Mouse (Mus musculus): ENCODE results near the gene Nim1k. TPM values are rescaled to one million over a fixed set of nuclear protein-coding genes. Genes with fewer than 3 reads are reported as not detected.

The Nim1k gene
- polyA plus RNA-seq, 1 experiment from 2014 or later: 1.7 TPM

DNA sequence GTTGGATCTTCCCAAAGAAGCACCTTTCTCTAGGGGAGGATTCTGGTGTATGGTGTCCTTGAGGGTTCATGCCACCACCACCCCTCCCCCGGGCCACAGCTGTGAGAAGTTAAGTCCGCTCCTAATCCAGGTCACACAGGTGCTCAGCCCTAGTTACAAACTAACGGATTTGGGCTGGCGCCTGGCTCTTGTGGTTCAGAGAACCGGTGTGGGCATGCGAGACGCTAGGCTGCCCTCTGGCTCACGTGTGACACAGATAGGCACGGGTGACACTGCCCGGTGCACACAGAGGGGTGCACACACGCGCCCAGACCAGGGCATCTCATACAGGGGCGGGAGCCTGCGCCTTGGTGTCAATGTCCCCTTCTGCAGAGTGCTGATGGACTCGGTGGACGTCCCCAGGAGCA lies 538 bp downstream of the Nim1k start:
- ATAC-seq (ENCODE audit: insufficient number of reproducible peaks, low FRiP score, low TSS enrichment, low read depth): peak; percentile 52; the same call in 1 of the 2 replicates
- Histone ChIP-seq H3K9ac (no peak overlapping the region; the same call in 1 of the 2 replicates), H3K4me3 (replicated peaks) (peak overlapping the region; percentile 54)

DNA sequence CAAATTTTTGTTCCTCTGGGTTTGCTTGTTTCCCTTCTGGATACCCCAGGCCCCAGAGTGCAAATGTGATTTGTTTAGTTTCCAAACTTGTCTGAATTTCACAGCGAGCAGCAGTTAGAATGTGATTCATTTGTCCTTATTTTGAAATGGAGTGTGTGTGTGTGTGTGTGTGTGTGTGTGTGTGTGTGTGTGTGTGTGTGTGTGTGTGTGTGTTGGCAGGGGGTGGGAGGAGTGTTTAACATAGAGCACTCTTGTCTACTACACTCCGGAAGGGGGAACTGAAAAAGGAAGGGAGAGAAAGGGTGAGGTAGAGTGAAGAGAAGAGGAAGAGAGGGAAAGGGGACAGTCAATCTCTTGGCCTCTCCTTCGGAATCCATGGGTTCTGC lies 1.1 kb downstream of the Nim1k start:
- Histone ChIP-seq H3K9me3 (replicated peaks) (no peaks in the 10 kb centered on the region), H3K4me2 (replicated peaks) (peak overlapping the region; percentile 80), H3K27ac (replicated peaks) (no peak overlapping the region), H3K27me3 (no peaks in the 10 kb centered on the region), H3K36me3 (no peaks in the 10 kb centered on the region; the same call in 1 of the 2 replicates), H3K4me3 (replicated peaks) (peak overlapping the region; percentile 54; the same call in 1 of the 2 replicates), H3K9ac (no peak overlapping the region), H3K4me1 (peaks cover 19% of the 10 kb centered on the region)
- no peak for ATAC-seq (ENCODE audit: insufficient number of reproducible peaks, low FRiP score, low TSS enrichment, low read depth)
- 26% methylated on average over 3 of the region's 3 CpGs for WGBS

More for the DNA sequence above, 538 bp downstream of the Nim1k start:
- H3K9me3 ChIP-seq (replicated peaks): no peaks in the 10 kb centered on the region
- peak overlapping the region; percentile 80 for H3K4me2 ChIP-seq (replicated peaks)
- no peaks in the 10 kb centered on the region for H3K27me3 ChIP-seq
- WGBS: 1% methylated on average over 16 of the region's 16 CpGs
- H3K36me3 ChIP-seq: no peaks in the 10 kb centered on the region; the same call in 1 of the 2 replicates
- peaks cover 19% of the 10 kb centered on the region for H3K4me1 ChIP-seq
- H3K27ac ChIP-seq (replicated peaks): no peak overlapping the region

DNA sequence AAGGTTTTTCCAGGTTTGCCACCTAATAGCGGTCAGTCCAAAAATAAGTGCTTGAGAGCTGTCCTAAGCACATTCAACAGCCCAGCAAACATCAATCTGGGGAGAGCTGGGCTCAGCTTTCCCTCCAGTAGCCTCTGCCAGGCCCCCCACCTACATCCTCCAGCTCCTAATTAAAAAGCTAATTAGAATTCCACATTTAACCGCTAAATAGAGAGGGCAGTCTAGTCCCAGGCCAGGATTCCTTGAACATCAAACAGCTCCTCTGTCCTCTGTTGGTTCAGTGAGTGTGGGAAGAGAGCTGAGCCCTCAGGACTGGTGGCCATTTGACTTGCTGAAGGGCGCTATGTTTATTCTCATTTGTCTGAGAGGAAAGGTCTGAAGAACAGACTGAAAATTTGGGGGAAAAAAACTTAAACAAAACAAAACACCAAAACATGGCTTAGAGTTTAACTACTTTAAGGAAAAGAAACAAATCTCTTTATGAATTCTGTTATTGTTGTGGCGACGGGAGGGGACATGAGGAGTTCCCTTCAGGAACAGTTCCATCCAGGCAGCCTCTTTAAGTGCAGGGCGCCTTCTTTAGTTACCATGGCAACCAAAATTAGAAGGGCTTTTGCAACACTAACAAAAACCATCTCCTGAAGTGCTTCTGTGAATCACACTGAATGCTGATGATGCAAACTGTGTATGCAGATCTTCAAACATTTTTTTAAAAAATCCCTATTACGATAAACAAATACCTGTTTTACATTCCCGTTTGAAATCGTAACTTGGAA lies 1.6 kb downstream of the Nim1k start:
- Histone ChIP-seq H3K36me3 (no peaks in the 10 kb centered on the region; the same call in 1 of the 2 replicates), H3K27ac (replicated peaks) (no peak overlapping the region), H3K9ac (no peak overlapping the region), H3K9me3 (replicated peaks) (no peaks in the 10 kb centered on the region), H3K4me1 (peaks cover 19% of the 10 kb centered on the region), H3K4me2 (replicated peaks) (peak overlapping the region; percentile 80; the same call in 1 of the 2 replicates), H3K4me3 (replicated peaks) (no peak overlapping the region), H3K27me3 (no peaks in the 10 kb centered on the region)
- 51% methylated on average over 9 of the region's 9 CpGs for WGBS
- ATAC-seq (ENCODE audit: insufficient number of reproducible peaks, low FRiP score, low TSS enrichment, low read depth): no peak

DNA sequence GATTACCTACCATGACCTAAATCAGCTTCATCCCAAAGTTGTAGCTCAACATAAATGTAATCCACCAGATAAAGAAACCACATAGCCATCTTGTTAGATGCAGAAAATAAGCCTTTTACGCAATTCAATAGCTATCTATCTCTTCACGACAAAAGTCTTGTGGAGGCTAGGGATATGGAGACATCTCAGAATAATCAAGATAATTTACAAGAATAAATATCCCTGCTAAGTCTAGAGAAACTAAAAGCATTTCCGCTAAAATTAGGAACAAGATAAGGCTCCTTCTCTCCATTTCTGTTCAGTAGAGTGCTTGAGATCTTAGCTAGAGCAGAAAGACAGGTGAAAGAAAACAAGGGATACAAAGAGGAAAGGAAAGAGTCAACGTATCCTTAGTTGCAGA lies 8.8 kb downstream of the Nim1k start:
- no peak overlapping the region for H3K4me2 ChIP-seq (replicated peaks)
- WGBS: 86% methylated on average over 4 of the region's 4 CpGs
- H3K27me3 ChIP-seq: no peaks in the 10 kb centered on the region
- no peak overlapping the region for H3K9ac ChIP-seq
- H3K4me1 ChIP-seq: no peaks in the 10 kb centered on the region
- no peak for ATAC-seq (ENCODE audit: insufficient number of reproducible peaks, low FRiP score, low TSS enrichment, low read depth)
- no peaks in the 10 kb centered on the region for H3K9me3 ChIP-seq (replicated peaks)
- no peak overlapping the region for H3K27ac ChIP-seq (replicated peaks)
- H3K4me3 ChIP-seq (replicated peaks): no peak overlapping the region
- H3K36me3 ChIP-seq: no peaks in the 10 kb centered on the region

DNA sequence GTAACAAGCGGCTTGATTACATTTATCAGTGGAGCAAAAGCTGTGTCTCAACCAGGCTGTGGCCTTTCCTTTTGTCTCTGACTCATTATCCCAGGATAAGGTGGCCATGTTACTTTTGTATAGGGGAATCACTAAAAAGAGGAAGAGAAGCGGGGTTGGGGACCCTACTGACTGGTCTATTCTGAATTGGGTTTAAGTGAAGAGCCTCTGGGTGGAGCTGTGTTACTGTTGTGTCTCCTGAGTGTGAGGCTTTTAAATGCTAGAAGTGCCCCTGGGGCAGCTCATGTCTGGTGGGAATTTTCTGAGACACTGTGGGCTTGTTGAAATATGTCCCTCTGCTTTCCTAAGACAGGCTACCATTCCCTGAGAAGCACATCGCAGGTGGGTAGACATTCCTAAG lies 12.2 kb downstream of the Nim1k start:
- peaks cover 5% of the 10 kb centered on the region; the same call in 1 of the 2 replicates for H3K4me1 ChIP-seq
- no peak overlapping the region for H3K9ac ChIP-seq
- ATAC-seq (ENCODE audit: insufficient number of reproducible peaks, low FRiP score, low TSS enrichment, low read depth): no peak
- H3K9me3 ChIP-seq (replicated peaks): no peaks in the 10 kb centered on the region
- no peaks in the 10 kb centered on the region for H3K36me3 ChIP-seq
- H3K4me2 ChIP-seq (replicated peaks): no peak overlapping the region
- 71% methylated on average over 3 of the region's 3 CpGs for WGBS
- H3K4me3 ChIP-seq (replicated peaks): no peak overlapping the region
- no peak overlapping the region for H3K27ac ChIP-seq (replicated peaks)
- no peaks in the 10 kb centered on the region for H3K27me3 ChIP-seq

DNA sequence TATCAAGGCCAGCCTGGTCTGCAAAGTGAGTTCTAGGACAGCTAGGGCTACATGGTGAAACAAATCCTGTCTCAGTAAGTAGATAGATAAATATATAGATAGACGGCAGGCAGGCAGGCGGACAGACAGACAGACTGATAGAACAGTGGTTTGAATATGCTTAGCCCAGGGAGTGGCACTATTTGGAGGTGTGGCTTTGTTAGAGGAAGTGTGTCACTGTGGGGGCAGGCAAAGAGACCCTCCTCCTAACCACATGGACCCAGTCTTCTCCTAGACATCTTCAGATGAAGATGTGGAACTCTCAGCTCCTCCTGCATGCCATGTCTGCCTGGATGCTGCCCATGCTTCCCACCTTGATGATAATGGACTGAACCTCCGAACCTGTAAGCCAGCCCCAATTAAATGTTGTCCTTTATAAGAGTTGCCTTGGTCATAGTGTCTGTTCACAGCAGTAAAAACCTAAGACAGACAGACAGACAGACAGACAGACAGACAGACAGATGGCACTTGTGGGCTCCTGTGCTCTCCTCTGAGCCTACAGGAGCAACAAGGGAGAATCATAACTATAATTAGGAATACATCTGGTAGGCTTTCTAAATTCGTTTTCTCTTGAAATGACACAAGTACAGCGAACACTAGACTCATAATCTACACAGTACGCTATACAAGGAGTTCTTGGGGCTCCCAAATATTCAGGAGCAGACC lies 12.8 kb downstream of the Nim1k start:
- H3K36me3 ChIP-seq: no peaks in the 10 kb centered on the region
- H3K9ac ChIP-seq: no peak overlapping the region
- peaks cover 5% of the 10 kb centered on the region; the same call in 1 of the 2 replicates for H3K4me1 ChIP-seq
- H3K4me2 ChIP-seq (replicated peaks): no peak overlapping the region
- no peak overlapping the region for H3K27ac ChIP-seq (replicated peaks)
- no peak for ATAC-seq (ENCODE audit: insufficient number of reproducible peaks, low FRiP score, low TSS enrichment, low read depth)
- no peak overlapping the region for H3K4me3 ChIP-seq (replicated peaks)
- H3K27me3 ChIP-seq: no peaks in the 10 kb centered on the region
- WGBS: 85% methylated on average over 6 of the region's 6 CpGs
- H3K9me3 ChIP-seq (replicated peaks): no peaks in the 10 kb centered on the region

DNA sequence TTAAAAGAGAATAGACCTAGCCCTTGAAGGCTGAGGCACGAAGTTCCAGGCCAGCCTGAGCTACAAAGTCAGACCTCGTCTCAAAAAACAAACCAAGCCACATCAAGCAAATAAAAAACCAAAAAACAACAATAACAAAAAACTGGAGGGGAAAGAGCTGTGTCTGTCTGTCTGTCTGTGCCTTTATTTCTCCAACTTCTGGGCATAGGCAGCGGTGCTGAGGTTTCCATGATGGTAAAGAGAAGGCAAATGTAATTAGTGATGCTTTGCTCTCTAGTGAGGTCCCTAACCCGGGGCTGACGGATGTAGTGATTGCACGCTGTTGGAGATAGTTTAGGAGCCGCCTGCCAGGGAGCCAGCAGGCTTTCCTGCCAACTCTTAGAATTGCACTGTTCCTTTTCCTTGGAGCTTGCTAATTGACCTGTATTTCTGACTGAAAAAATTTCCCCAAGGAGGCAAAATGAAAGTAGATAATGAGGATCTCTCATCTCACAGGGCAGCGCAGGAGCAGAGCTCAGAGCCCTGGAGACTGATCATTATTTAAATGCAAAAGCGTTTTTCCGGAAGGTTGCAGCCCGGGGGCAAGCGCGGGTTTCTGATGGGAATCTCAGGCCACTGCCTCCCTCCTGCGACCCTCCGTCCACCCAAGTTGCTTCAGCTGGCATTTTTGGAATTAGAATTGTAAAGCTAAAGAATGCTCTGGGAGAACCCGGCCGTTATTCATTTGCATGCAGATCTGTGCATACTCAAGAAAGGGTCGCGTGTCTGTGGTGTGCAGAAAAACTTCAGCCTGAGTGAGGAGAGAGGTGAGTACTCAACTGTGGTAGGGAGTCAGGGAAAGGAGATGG lies 14.1 kb downstream of the Nim1k start:
- Histone ChIP-seq H3K36me3 (no peaks in the 10 kb centered on the region), H3K27me3 (no peaks in the 10 kb centered on the region), H3K4me1 (peaks cover 5% of the 10 kb centered on the region; the same call in 1 of the 2 replicates), H3K9ac (no peak overlapping the region), H3K4me3 (replicated peaks) (peak overlapping the region; percentile 13), H3K9me3 (replicated peaks) (no peaks in the 10 kb centered on the region), H3K4me2 (replicated peaks) (peak overlapping the region; percentile 43), H3K27ac (replicated peaks) (no peak overlapping the region)
- WGBS: 5% methylated on average over 19 of the region's 19 CpGs
- ATAC-seq (ENCODE audit: insufficient number of reproducible peaks, low FRiP score, low TSS enrichment, low read depth): no peak

DNA sequence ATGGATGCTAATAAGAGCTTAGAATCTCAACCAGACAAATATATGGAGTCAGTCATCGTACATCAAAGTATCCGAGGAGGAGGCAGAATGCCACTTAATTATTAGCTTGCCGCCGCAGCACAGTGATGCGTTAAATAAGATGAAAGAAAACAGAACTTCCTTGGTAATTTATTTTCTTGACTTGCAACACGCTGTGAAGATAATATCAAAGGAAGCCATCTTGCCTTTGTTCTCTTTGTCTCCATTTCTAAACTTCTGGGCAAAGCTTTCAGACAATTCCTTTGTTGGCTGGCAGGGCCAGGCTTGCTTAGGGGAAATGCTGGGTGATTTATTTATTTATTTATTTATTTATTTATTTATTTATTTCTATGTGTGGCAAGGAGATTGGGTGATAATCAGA lies 24.2 kb downstream of the Nim1k start:
- H3K9me3 ChIP-seq (replicated peaks): no peaks in the 10 kb centered on the region
- H3K4me3 ChIP-seq (replicated peaks): no peak overlapping the region
- no peak overlapping the region for H3K4me2 ChIP-seq (replicated peaks)
- no peak overlapping the region for H3K27ac ChIP-seq (replicated peaks)
- H3K9ac ChIP-seq: no peak overlapping the region
- 51% methylated on average over 6 of the region's 6 CpGs for WGBS
- no peak for ATAC-seq (ENCODE audit: insufficient number of reproducible peaks, low FRiP score, low TSS enrichment, low read depth)
- no peaks in the 10 kb centered on the region for H3K36me3 ChIP-seq
- no peaks in the 10 kb centered on the region for H3K4me1 ChIP-seq
- H3K27me3 ChIP-seq: no peaks in the 10 kb centered on the region

DNA sequence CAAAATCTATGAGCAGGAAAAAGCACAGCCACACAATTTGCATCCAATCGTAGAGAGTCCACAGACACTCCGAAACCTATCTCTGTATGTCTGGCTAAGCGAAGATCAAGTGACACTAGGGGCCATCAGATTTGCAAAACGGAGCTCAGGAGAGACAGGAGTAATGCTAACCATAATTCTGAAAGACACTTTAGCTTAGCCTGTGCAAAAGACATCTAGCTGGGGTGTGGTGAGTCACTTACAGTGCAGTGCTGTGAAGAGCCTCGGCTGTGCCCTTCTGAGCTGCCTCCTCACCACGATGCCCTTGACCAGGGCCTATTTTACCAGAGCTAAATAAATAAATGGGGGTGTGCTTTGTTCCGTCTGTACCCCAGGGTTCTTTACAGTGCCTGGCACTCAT lies 26.3 kb downstream of the Nim1k start:
- Histone ChIP-seq H3K27me3 (no peaks in the 10 kb centered on the region), H3K4me1 (no peaks in the 10 kb centered on the region), H3K36me3 (no peaks in the 10 kb centered on the region), H3K9ac (no peak overlapping the region), H3K4me3 (replicated peaks) (no peak overlapping the region), H3K9me3 (replicated peaks) (no peaks in the 10 kb centered on the region), H3K27ac (replicated peaks) (no peak overlapping the region), H3K4me2 (replicated peaks) (no peak overlapping the region)
- 81% methylated on average over 7 of the region's 7 CpGs for whole genome bisulfite sequencing
- ATAC-seq (ENCODE audit: insufficient number of reproducible peaks, low FRiP score, low TSS enrichment, low read depth): no peak

DNA sequence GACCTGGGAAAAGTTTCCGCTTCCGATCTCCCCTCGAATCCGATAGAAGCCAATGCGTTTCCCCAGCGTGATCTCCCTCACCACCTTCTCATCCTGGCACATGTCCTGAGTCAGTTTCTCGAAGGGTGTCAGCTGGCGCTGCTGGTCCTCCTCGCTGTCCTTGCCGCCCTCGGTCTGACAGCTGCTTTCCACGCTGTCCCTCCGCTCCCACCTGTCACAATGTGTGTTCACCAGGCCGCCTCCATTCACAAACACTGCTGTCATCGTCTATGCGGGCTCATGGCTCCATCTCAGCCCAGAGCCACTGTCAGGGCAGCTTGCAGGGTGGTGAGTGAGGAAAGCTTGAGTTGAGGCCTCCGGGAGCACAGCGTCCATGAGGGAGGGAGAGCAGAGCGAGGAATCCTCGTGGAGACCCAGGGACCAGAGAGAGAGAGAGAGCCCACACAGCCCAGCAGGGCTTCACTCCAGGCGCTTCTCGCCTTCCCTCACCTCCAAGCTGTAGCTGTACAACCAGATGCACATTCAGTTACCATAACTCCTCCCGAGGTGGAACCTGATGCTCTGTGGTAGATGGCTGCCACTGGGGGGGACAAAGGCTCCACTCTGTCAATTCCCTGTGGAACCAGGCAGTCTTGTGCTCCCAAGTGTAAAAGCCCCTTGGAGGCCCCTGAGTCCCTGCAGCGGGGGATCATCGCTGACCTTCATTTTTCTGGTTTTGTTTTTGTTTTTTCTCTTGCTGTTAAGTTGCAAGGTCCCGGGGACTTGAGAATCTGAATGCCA lies 27.9 kb downstream of the Nim1k start:
- Histone ChIP-seq H3K27ac (replicated peaks) (no peak overlapping the region), H3K9ac (no peak overlapping the region), H3K4me3 (replicated peaks) (no peak overlapping the region), H3K4me2 (replicated peaks) (no peak overlapping the region), H3K27me3 (no peaks in the 10 kb centered on the region), H3K4me1 (no peaks in the 10 kb centered on the region), H3K36me3 (no peaks in the 10 kb centered on the region), H3K9me3 (replicated peaks) (no peaks in the 10 kb centered on the region)
- ATAC-seq (ENCODE audit: insufficient number of reproducible peaks, low FRiP score, low TSS enrichment, low read depth): peak; percentile 65; the same call in 1 of the 2 replicates
- 67% methylated on average over 26 of the region's 26 CpGs for WGBS

All from embryonic facial prominence, embryonic 15.5 days (tissue).